Mouse (Mus musculus) heart, embryonic 11.5 days (tissue): Measurements from ENCODE around the gene Ascc1. TPM values are rescaled to one million over a fixed set of nuclear protein-coding genes. Genes with fewer than 3 reads are reported as not detected.

Source experiments
- ATAC-seq: fragments of 200-750 bp; cut with Nextera tagmentation; replicated peaks from 2 replicates; pipeline ENCODE4 v1.8.0; 2017; ENCODE audit warnings: moderate library complexity; ENCODE audit not compliant: insufficient number of reproducible peaks, low FRiP score, low TSS enrichment
- H3K27ac ChIP-seq: fragments of 300-500 bp; sonication (generic); 2 replicates; pipeline ENCODE4 v1.5.1; 2014; ENCODE audit warnings: mild to moderate bottlenecking, low read depth, low read length
- H3K27me3 ChIP-seq: fragments of 300-500 bp; sonication (generic); 2 replicates; pipeline ENCODE4 v1.6.1; 2014; ENCODE audit warnings: mild to moderate bottlenecking, low read length, mixed read lengths; ENCODE audit not compliant: control insufficient read depth, insufficient read depth
- H3K36me3 ChIP-seq: fragments of 300-500 bp; sonication (generic); 2 replicates; pipeline ENCODE4 v1.6.1; 2014; ENCODE audit warnings: mild to moderate bottlenecking, low read length, moderate library complexity, mixed read lengths; ENCODE audit not compliant: control insufficient read depth, insufficient read depth
- H3K4me1 ChIP-seq: fragments of 300-500 bp; sonication (generic); 2 replicates; pipeline ENCODE4 v1.6.1; 2014; ENCODE audit warnings: low read length; ENCODE audit not compliant: control insufficient read depth, insufficient read depth
- H3K4me2 ChIP-seq: fragments of 300-500 bp; sonication (generic); 2 replicates; pipeline ENCODE4 v1.6.1; 2014; ENCODE audit warnings: mild to moderate bottlenecking, moderate library complexity
- H3K4me3 ChIP-seq: fragments of 300-500 bp; sonication (generic); 2 replicates; pipeline ENCODE4 v1.5.1; 2014; ENCODE audit warnings: low read depth, low read length
- H3K9ac ChIP-seq: fragments of 300-500 bp; sonication (generic); 2 replicates; pipeline ENCODE4 v1.6.1; 2014; ENCODE audit warnings: mild to moderate bottlenecking, low read depth, low read length, moderate library complexity
- H3K9me3 ChIP-seq: fragments of 300-500 bp; sonication (generic); replicated peaks from 2 replicates; pipeline ENCODE4 v1.6.1; 2016; ENCODE audit warnings: low read length; ENCODE audit not compliant: control insufficient read depth
- WGBS: fragments of 180-500 bp; shearing (Covaris S2); extraction: QIAGEN DNeasy Blood & Tissue Kit; methylation state at CpG from one replicate; pipeline ENCODE4 v1.1.7; 2014; ENCODE audit not compliant: insufficient replicate concordance; 5-methylcytosine and 5-hydroxymethylcytosine counted together
- polyA plus RNA-seq: library from polyadenylated mRNA; unstranded; fragments of >200 nt; fragmentation: Nextera tagmentation; extraction: Ambion mirVana; gene quantifications from 2 replicates; pipeline ENCODE4 v1.2.1, GENCODE M21; 2014

Gene Ascc1
- polyA plus RNA-seq, 1 experiment from 2014 or later: 36.2 TPM

GRCm38 (mm10) chr10:60031562-60031961 is 29.0 kb downstream of the Ascc1 start:
- no peak overlapping the region for H3K27ac ChIP-seq
- H3K4me3 ChIP-seq: no peak overlapping the region
- no peak overlapping the region for H3K4me2 ChIP-seq
- WGBS: 74% methylated on average over 8 of the region's 8 CpGs
- no peak overlapping the region for H3K9ac ChIP-seq
- H3K4me1 ChIP-seq: peaks cover 11% of the 10 kb centered on the region
- no peak for ATAC-seq
- H3K36me3 ChIP-seq: no peaks in the 10 kb centered on the region
- H3K27me3 ChIP-seq: no peaks in the 10 kb centered on the region
- no peaks in the 10 kb centered on the region for H3K9me3 ChIP-seq

GRCm38 (mm10) chr10:60031985-60032384 is 29.4 kb downstream of the Ascc1 start:
- Histone ChIP-seq H3K9me3 (no peaks in the 10 kb centered on the region), H3K4me3 (no peak overlapping the region), H3K27ac (no peak overlapping the region), H3K4me1 (peaks cover 11% of the 10 kb centered on the region), H3K27me3 (no peaks in the 10 kb centered on the region), H3K36me3 (no peaks in the 10 kb centered on the region), H3K4me2 (no peak overlapping the region), H3K9ac (no peak overlapping the region)
- 80% methylated on average over 2 of the region's 2 CpGs for WGBS
- no peak for ATAC-seq

- H3K9ac ChIP-seq: no peak overlapping the region
- WGBS: 63% methylated on average over 2 of the region's 2 CpGs
- peaks cover 11% of the 10 kb centered on the region for H3K4me1 ChIP-seq
These were observed 30.0 kb downstream of the Ascc1 start for GRCm38 (mm10) chr10:60032622-60033021.

GRCm38 (mm10) chr10:60033064-60033463 is 30.5 kb downstream of the Ascc1 start:
- H3K27me3 ChIP-seq: no peaks in the 10 kb centered on the region
- no peaks in the 10 kb centered on the region for H3K36me3 ChIP-seq
- ATAC-seq: no peak
- no peak overlapping the region for H3K4me2 ChIP-seq
- no peak overlapping the region for H3K9ac ChIP-seq
- H3K27ac ChIP-seq: no peak overlapping the region
- WGBS: 42% methylated on average over 5 of the region's 5 CpGs
- no peaks in the 10 kb centered on the region for H3K9me3 ChIP-seq
- peaks cover 11% of the 10 kb centered on the region for H3K4me1 ChIP-seq
- no peak overlapping the region for H3K4me3 ChIP-seq

More at GRCm38 (mm10) chr10:60032622-60033021, 30.0 kb downstream of the Ascc1 start:
- Histone ChIP-seq H3K36me3 (no peaks in the 10 kb centered on the region), H3K4me2 (no peak overlapping the region), H3K27ac (no peak overlapping the region), H3K27me3 (no peaks in the 10 kb centered on the region), H3K4me3 (no peak overlapping the region), H3K9me3 (no peaks in the 10 kb centered on the region)
- no peak for ATAC-seq

GRCm38 (mm10) chr10:60034621-60035020 is 32.0 kb downstream of the Ascc1 start:
- H3K9me3 ChIP-seq: no peaks in the 10 kb centered on the region
- WGBS: 66% methylated on average over 3 of the region's 3 CpGs
- H3K4me2 ChIP-seq: no peak overlapping the region
- H3K9ac ChIP-seq: no peak overlapping the region
- no peak overlapping the region for H3K27ac ChIP-seq
- H3K36me3 ChIP-seq: no peaks in the 10 kb centered on the region
- no peak for ATAC-seq
- no peaks in the 10 kb centered on the region for H3K27me3 ChIP-seq
- no peak overlapping the region for H3K4me3 ChIP-seq
- H3K4me1 ChIP-seq: peaks cover 11% of the 10 kb centered on the region

GRCm38 (mm10) chr10:60035744-60036143 is 33.1 kb downstream of the Ascc1 start:
- no peak for ATAC-seq
- no peaks in the 10 kb centered on the region for H3K36me3 ChIP-seq
- no peaks in the 10 kb centered on the region for H3K27me3 ChIP-seq
- 53% methylated on average over 4 of the region's 4 CpGs for whole genome bisulfite sequencing
- H3K9ac ChIP-seq: no peak overlapping the region
- H3K27ac ChIP-seq: no peak overlapping the region
- no peak overlapping the region for H3K4me2 ChIP-seq
- H3K9me3 ChIP-seq: no peaks in the 10 kb centered on the region
- H3K4me1 ChIP-seq: peaks cover 11% of the 10 kb centered on the region
- H3K4me3 ChIP-seq: no peak overlapping the region

GRCm38 (mm10) chr10:60042350-60042922 is 39.8 kb downstream of the Ascc1 start:
- no peak overlapping the region for H3K4me3 ChIP-seq
- 75% methylated on average over 8 of the region's 8 CpGs for WGBS
- no peaks in the 10 kb centered on the region; the same call in 1 of the 2 replicates for H3K36me3 ChIP-seq
- no peaks in the 10 kb centered on the region for H3K9me3 ChIP-seq
- H3K4me1 ChIP-seq: no peaks in the 10 kb centered on the region
- no peak for ATAC-seq
- no peak overlapping the region for H3K27ac ChIP-seq
- no peak overlapping the region for H3K9ac ChIP-seq
- no peaks in the 10 kb centered on the region for H3K27me3 ChIP-seq
- no peak overlapping the region for H3K4me2 ChIP-seq

- no peak for ATAC-seq
- WGBS: 75% methylated on average over 5 of the region's 5 CpGs
- H3K4me3 ChIP-seq: no peak overlapping the region
These were observed 44.1 kb downstream of the Ascc1 start for GRCm38 (mm10) chr10:60046696-60047095.

GRCm38 (mm10) chr10:60050581-60050980 is 48.0 kb downstream of the Ascc1 start:
- WGBS: 93% methylated on average over 10 of the region's 10 CpGs
- no peak for ATAC-seq
- H3K9ac ChIP-seq: no peak overlapping the region
- H3K9me3 ChIP-seq: no peaks in the 10 kb centered on the region
- H3K4me2 ChIP-seq: no peak overlapping the region
- peaks cover 3% of the 10 kb centered on the region; the same call in 1 of the 2 replicates for H3K36me3 ChIP-seq
- H3K4me3 ChIP-seq: no peak overlapping the region
- no peaks in the 10 kb centered on the region for H3K27me3 ChIP-seq
- no peak overlapping the region for H3K27ac ChIP-seq
- no peaks in the 10 kb centered on the region for H3K4me1 ChIP-seq

More at GRCm38 (mm10) chr10:60046696-60047095, 44.1 kb downstream of the Ascc1 start:
- peaks cover 3% of the 10 kb centered on the region for H3K36me3 ChIP-seq
- no peaks in the 10 kb centered on the region for H3K27me3 ChIP-seq
- no peak overlapping the region for H3K9ac ChIP-seq
- no peaks in the 10 kb centered on the region for H3K4me1 ChIP-seq
- no peak overlapping the region for H3K4me2 ChIP-seq
- H3K27ac ChIP-seq: no peak overlapping the region
- H3K9me3 ChIP-seq: no peaks in the 10 kb centered on the region
